Mouse (Mus musculus): ENCODE data around the gene Cenpm.

Cenpm gene

DNA sequence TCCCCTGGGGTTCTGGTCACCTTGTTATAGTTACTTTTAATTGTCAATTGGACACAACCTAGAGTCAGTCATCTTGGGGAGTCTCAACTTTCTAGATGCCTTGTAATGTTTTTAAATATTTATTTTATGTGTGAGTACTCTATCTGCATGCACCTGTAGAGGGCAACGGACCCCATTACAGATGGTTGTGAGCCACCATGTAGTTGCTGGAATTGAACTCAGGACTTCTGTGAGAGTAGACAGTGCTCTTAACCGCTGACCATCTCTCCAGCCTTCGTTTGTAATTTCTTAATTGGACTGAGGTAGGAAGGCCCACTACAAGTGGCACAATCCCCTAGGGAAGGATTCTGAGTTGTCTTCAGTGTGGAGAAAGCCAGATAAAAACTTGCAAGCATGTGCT lies 1.2 kb downstream of the Cenpm start:
- no peak for DNase-seq (ENCODE audit: extremely low spot score)

- peak; percentile 77 for DNase-seq (ENCODE audit: extremely low spot score)
Measured at GRCm38 (mm10) chr15:82236565-82236964, 8.0 kb downstream of the Cenpm start.

GRCm38 (mm10) chr15:82235661-82236060 lies 8.9 kb downstream of the Cenpm start:
- DNase-seq (ENCODE audit: extremely low spot score), result no peak

- DNase-seq (ENCODE audit: extremely low spot score), result no peak
Measured at GRCm38 (mm10) chr15:82232651-82233050, 11.9 kb downstream of the Cenpm start.

DNA sequence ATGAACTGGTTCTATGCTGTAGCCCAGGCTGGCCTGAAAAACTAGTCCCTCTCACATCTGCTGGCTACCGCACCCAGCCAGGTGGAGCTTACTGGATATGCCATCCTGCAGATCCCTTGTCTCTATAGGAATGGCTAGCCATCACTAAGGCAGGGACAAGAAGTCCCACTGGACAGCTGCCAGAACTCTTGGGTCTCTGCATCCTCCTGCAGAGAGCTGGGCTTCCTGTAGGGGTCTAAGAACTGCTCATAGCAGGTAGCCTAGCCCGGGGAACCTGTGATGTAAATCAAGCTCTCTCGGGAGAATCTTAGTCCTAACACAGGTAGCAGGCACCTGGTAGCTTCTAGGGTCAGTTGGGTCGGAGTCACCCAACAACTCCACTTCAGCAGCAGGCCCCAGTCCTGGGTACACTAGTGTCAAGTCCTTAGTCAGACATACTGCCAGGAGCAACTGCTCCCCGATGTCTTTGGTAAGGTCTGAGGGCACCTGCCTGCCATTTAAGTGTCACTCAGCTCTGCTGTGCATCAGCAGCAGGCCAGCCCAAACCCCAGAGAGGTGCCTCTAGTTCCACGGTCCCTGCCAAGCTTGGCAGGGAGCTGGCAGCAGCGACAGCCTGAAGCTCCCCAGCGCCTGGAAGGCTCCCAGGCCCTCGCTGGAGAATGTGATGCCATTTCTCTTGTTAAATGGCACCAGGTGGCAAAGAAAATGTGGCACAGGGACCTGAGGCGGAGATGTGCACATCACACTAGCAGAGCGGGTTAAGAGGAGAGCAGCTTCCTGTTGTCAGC lies 12.8 kb downstream of the Cenpm start:
- DNase-seq (ENCODE audit: extremely low spot score), result no peak

GRCm38 (mm10) chr15:82231100-82231499 lies 13.4 kb downstream of the Cenpm start:
- DNase-seq (ENCODE audit: extremely low spot score), result no peak

DNA sequence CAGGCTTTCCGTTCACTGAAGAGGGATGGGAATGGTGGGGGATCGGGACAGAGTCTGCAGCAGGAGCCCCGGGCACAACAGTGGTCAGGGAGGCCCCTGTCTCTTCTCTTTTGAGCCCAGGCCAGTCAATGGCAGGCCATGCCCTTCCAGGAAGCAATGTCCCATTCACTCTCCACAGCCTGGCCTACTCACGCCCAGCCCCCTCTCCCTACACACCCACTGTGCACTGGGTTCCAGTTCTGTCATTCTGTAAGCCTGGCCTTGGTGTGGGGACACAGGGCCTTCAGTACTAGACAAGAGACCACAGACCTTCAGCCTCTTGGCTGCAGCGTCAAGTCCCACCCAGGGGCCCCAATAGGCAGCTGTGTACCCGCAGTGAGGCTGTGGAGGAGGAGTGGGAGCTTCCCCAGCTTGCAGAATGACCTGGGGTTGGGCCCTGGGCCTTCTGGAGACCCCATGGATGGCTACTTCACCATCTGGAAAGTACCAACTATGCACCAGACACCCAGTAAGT lies 14.4 kb downstream of the Cenpm start:
- DNase-seq (ENCODE audit: extremely low spot score), result no peak

GRCm38 (mm10) chr15:82229542-82230045 lies 15.0 kb downstream of the Cenpm start:
- DNase-seq (ENCODE audit: extremely low spot score), result no peak

GRCm38 (mm10) chr15:82225769-82226168 lies 18.8 kb downstream of the Cenpm start:
- no peak for DNase-seq (ENCODE audit: extremely low spot score)

- DNase-seq (ENCODE audit: extremely low spot score), result no peak
Measured at GRCm38 (mm10) chr15:82224602-82225215, 19.8 kb downstream of the Cenpm start.

DNA sequence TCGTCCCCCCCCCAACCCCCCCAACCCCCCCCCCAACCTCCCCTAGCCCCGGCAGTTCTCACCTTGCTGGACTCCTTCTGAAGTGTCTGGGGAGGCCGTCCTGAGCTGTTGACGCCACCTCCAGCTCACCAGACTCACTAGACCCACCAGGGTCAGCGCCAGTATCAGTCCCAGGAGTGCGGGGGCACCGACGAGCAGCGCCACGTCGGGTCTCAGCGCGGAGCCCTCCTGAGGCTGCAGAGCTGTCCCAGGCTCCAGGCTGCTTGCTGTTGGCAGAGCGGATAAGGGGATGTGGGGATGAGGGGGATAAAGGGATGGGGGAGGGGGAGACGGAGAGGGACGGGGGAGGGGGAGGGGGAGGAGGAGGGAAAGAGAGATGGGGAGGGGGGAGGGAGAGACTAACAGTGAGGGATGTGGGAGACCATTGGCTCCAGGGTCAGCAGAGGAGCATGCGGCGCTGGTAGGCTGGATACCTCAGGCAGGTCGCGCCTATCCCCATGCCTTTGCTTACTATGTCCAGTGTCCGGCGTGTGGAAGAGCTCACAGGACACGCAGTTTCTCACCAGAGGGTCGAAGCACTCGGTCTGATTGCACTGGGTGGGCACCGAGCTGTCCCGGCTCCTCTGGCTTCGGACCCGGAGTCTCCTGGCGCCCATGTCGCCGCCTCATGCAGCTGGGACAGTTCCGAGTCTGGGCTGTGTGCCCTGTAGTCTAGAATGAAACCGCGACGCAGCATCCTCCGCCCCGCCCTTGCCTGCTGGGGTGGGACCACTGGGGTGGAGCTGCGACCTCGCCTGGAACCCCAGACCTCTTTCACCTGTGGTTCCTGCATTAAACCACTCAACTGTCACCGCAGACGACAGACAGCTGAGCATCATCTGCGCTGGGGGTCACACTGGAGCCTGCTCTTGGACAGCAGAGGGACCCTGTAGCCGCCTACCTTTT lies 20.6 kb downstream of the Cenpm start, which contains the start of gene Tnfrsf13c:
Gene Tnfrsf13c, minus strand, starts transcription at position 713 of the 945 bp plus-strand sequence.
- no peak for DNase-seq (ENCODE audit: extremely low spot score)

GRCm38 (mm10) chr15:82223251-82223650 lies 21.3 kb downstream of the Cenpm start:
- no peak for DNase-seq (ENCODE audit: extremely low spot score)

- DNase-seq (ENCODE audit: extremely low spot score), result no peak
Measured at GRCm38 (mm10) chr15:82221104-82221860, 23.3 kb downstream of the Cenpm start.

- no peak for DNase-seq (ENCODE audit: extremely low spot score)
Measured at GRCm38 (mm10) chr15:82220003-82220675, 24.4 kb downstream of the Cenpm start.

- no peak for DNase-seq (ENCODE audit: extremely low spot score)
Measured at GRCm38 (mm10) chr15:82218778-82219666, 25.5 kb downstream of the Cenpm start.

GRCm38 (mm10) chr15:82217980-82218379 lies 26.6 kb downstream of the Cenpm start:
- no peak for DNase-seq (ENCODE audit: extremely low spot score)

- DNase-seq (ENCODE audit: extremely low spot score), result no peak
Measured at GRCm38 (mm10) chr15:82217039-82217438, 27.5 kb downstream of the Cenpm start.

DNA sequence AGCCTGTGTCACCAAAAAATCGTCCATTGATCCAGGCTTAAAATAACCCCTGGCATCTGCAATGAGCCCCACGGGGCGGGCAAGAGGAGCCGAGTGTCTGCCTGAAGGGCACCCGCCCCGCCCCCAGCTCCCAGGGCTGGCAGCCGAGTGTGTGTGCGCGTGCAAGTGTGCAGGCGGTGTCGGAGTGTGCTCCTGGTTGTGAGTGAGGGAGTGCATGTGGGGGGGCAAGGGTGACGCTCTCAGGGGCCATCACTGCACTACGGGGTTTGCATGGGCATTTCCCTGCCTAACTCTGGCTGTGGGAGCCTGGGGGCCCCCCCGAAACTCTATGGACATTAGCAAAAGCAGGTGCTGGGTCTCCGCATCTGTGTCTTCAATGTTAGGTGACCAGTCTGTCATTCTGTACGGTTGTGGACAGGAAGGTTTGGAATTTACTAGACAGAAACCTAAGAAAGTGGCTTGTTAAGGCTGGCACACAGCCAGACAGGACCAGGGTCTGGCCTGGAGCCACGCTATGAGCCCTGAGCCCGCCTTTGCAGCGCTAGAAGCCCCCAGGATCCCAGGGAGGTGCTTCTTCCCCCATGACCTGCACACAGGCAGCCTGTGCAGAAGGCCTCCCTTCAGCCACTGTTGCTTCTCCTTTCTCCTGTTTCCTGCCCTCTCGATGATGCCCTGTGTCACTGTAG lies 28.3 kb downstream of the Cenpm start:
- no peak for DNase-seq (ENCODE audit: extremely low spot score)

Measured in embryo, embryonic 9.5 days (tissue).